Mouse (Mus musculus) kidney, adult 8-10 months (tissue): ENCODE data around the gene Hmgn5.

Experiments
- DNase-seq, 2 experiments: peaks; one replicate each; pipeline ENCODE4 v3.0.0; 2022

Gene Hmgn5

DNA sequence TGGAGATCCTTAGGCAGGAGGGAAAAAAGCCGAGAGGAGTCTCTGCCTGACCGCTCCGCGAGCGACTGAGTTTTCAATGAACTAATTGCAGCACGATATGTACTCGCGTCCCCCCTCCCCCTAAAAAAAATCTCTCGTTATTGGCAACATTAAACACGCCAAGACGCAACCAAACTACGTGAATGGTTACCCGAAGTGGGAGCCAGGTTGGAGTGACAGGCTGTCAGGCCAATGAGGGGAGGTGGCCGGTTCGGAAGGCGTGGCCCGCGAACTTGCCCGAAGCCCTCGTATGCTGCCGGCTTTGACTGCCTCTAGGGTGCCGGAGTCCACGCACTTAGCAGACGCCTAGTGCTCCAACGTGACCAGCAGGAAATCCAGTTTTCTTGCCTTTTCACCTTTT lies at the start of gene Hmgn5:
Gene Hmgn5 (minus strand): TSS at position 122 of the 400 bp plus-strand sequence.
- DNase-seq = peak; percentile 94 to 95

DNA sequence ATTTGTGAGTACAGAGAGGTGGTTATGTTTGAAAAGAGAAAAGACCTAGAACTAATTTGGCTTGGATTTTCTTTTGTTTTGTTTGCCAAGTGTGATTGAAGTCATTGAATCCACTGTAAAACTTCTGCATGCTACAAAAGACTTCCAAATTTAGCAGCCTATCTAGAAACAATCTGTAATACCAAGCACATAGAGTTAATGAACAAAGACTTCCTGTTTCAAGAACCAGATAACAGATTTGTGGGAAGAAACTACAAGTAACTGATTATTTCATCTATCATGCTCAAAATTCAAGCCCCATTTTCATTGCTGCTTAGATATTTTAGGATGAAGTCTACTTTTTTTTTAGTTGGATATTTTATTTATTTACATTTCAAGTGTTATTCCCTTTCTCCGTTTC lies 34.6 kb upstream of the Hmgn5 start:
- no peak for DNase-seq

GRCm38 (mm10) chrX:109026224-109026623 lies 13.0 kb upstream of the Hmgn5 start:
- no peak for DNase-seq

DNA sequence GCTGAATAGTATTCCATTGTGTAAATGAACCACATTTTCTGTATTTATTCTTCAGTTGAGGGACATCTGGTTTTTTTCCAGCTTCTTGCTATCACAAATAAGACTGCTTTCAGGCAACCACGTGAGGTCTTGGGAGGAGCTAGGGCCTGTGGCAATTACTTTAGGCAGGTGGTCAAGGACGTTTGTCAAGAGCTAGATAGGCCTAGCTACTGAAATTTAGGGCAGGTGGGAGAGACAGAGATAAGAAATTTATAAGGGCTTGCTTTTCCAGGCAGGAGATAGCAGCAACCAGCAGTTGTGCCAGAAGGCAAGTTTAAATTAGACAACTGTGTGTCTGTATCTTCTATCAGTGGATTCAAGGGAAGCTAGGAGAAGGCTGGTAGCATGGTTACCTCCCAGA lies 7.7 kb upstream of the Hmgn5 start:
- no peak for DNase-seq

DNA sequence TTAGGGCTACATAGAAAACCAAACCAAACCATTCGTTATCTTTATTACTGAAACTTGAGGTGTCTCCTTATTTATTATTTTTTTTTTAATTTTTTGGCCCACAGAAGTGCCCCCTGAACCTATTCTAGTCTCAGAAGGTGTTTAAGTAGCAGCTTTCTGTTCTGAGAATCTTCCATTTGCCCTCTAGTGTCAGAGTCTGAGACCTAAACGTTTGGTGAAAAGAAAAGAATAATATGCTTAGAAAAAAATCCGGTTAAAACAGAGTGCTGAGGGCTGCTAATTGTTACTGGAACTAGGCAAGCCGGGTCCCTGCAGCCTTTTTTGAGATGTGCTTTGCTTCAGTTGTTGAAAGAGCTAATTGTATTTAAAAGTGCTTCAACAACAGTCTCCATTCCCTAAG lies 962 bp upstream of the Hmgn5 start:
- DNase-seq = no peak

- peak; percentile 53 to 63 for DNase-seq
Observed at GRCm38 (mm10) chrX:109013686-109014085, 482 bp upstream of the Hmgn5 start.

- peak; percentile 35 to 38 for DNase-seq
Observed at GRCm38 (mm10) chrX:109012371-109013031, 703 bp downstream of the Hmgn5 start.

GRCm38 (mm10) chrX:109011611-109012185 lies 1.5 kb downstream of the Hmgn5 start:
- DNase-seq = peak; percentile 10 to 13

- no peak for DNase-seq
Observed at GRCm38 (mm10) chrX:109001277-109001676, 11.9 kb downstream of the Hmgn5 start.
